Mouse (Mus musculus) ovary, postnatal 36 days (tissue): ENCODE results near the gene Nfe2l2.
"Not testable (repeated sequence)": the region's sequence is repeated elsewhere in the genome, so short reads cannot be mapped to it uniquely, and the experiment has no call there.

ENCODE experiments used
- DNase-seq: peaks from one replicate; pipeline ENCODE4 v3.0.0; 2022; ENCODE audit warnings: low spot score, mixed read lengths

Nfe2l2 gene

DNA sequence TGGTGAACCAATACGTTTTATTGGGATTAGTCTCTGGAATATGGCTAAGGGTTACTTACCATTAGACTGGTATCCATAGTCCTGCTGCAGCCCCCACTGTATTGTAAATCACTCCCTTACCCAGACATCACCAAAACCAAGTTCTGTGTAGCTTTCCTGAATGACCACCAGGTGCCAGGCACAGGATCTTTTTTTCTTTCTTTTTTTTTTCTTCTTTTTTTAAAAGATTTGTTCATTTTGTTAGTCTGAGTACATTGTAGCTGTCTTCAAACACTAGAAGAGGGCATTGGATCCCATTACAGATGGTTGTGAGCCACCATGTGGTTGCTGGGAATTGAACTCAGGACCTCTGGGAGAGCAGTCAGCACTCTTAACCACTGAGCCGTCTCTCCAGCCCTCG lies 8.6 kb upstream of the Nfe2l2 start:
- no peak for DNase-seq

DNA sequence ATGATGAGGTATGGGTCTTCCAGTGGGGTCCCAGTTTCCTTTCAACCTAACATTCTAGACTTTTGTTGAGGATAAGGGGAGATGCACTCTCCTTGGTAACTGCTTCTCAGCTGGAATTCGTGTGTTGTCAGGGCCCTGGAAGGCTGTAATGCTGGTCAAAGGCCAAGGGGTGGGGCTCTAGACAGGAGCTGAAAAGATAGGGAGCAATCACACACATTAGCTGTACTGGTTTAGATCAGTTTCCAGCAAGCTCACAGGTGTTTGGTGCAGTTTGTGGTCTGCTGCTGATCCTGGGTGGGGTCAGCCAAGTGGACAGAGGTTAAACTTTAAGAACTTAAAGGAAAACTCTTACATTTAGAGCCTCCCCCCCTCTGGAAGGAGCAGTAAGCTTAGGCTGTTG lies 3.0 kb upstream of the Nfe2l2 start:
- no peak for DNase-seq

DNA sequence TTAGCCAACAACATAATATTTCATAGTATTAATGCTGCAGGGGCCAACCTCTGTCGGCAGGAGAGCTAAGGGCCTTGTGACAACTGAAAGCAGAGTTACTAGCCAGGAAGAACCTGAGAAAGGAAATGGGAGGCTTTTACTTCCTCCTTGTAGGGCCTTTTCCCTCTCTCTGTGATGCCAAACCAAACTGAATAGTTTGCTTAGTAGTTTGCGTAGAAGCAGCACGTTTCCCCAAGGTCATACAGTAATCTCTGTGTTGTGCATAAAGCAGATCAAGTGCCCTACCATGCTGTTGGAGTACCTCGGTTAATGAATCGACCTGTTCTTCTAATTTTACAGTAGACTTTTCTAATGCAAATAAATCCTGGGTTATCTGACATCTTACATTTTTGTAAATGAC lies 2.0 kb upstream of the Nfe2l2 start:
- DNase-seq, result no peak

DNA sequence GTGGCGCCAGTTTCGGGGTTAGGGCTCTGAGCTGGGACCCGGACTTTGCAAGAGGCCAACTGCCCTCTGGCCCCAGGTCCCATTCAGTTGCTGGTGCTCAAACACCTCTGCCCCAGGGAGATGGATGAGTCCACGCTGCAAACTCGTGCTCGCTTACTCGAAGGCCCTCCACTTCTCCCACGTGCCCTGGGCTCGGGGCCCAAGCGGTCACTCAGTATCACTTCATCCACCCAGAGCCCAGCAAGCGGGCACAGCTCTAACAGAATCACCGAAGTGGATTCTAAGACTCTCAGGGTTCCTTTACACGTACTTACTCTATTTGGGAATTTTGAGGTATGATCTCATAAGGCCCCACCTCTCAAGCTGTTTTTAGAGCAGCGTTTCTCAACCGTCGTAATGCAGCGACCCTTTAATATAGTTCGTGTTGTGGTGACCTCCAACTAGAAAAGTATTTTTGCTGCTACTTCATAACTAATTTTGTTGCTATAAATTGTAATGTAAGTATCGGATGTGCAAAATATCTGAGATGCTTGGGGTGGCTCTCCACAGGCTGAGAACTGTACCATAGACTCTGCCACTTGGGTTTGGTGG lies 816 bp upstream of the Nfe2l2 start:
- no peak for DNase-seq

DNA sequence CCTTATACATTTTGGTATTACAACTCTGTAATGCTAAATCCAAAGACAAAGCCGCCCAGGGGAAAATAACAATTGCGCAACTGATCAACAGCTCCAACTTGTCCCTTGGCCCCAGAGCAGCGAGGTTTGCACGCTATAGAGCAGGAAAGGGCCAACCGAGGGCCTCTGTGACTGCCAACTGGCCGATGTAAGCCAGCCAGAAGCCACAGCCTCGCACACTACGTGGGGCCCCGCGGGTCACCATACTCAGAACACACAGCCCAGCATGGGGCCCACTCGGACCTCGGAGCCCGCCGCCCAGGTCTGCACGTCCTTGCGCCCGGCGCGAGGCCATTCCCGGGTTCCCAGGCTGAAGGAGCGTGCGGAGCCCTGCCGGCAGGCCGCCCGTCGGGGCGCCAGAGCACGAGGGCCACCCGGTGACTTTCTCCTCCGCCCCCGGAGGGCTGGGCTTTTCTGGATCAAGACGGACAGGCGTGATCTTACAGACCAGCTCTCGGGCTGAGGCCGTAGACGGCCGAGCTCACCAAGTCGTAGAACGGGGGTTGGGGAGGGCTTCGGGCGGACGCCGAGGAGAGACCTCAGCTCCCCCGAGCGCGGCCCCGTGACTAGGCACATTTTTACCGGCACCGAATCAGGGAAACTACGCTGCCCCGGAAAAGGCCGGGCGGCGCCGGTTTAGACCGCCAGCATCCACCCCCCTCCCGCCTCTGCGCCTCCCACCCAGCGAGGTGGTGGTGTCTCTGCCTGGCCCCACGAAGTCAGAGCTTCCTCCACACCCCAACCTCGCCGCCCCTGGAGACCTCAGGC lies 863 bp downstream of the Nfe2l2 start:
- DNase-seq, result peak; percentile 89

DNA sequence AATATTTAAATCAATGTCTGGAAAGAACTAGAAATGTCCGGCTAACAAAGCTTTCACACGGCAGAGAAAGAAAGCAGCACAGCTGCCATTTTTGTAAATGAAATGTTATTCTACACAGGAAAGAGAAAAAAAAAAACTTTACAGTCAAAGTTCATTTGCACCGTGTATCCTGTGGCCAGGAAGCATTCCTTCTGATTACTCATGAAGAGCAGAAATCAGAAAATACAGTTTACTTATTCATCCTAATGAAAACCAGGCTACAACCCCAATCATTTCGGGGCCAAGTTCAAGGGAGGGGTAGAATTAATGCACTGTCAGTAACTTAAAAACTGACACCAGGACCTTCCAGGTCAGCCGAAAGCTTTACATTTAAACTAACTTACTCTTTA lies 1.9 kb downstream of the Nfe2l2 start:
- no peak for DNase-seq

DNA sequence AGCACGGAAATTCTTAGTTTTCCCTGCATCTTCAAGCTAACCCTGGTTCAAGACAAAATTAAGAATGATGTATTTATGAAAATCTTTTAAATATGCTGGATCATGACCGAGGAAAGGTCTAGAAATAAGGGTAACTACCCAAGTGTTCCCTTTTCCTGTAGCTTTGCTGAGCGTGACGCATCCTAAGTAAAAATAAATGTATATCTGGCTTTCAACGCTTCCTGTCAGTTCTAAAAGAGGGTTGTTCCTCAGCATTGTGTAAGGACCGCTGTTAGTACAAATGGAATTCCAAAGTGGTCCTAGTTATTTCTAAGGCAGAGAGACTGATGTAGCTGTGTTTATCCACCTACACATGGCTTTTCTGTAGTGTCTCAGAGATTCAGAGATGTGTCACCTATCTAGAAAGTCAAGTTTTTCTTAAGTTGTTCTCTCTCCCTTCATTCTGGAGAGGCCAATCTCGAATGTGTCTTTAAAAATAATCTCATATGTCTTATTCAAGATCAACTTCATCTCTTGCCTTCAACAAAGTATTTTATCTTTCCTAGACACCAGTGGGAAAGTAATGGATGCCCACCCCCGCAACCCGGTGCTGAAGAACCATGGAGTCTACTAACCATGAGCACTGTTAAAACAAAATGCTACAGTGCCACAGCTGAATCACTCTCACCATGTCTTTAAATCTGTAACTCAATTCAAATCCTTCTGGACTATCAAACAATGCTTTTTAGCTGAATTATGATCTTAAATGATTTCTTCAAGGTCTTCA lies 2.4 kb downstream of the Nfe2l2 start:
- no peak for DNase-seq

DNA sequence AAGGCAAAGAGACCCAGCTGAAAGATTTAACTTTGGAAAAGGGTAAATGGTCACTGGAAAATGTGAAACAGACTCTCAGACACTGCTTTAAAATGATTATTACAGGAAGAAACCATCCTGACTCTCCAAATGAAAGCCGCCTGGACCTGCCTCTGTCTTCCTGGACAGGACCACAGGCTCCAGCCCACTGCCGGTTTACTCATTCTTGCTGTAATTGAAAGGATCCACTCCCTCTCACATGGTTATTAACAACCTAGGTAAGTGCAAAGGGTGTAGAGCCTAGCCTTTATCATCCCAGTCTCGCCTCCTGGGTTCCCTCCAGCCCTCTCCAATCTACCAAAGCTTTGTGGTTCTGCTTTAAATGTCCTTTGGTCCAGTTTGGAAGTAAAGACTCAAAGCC lies 3.2 kb downstream of the Nfe2l2 start:
- DNase-seq, result no peak

DNA sequence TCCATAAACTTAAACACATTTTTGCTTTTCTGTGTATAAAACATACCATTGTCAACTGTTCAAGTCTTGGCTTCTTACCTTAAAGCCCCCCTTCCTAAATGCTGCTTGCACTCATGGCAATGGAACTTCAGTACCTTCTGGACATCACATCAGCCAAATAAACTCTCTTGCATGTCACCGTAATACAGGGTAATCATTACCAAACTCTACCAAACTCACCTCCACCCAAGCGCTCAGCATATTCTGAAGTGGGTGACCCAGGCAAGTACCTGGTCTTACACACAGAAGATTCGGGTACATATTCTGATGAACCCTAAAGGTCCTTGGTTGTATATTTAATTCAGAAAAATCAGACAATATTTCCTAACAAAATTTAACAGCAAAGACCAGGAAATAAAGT lies 3.9 kb downstream of the Nfe2l2 start:
- no peak for DNase-seq

DNA sequence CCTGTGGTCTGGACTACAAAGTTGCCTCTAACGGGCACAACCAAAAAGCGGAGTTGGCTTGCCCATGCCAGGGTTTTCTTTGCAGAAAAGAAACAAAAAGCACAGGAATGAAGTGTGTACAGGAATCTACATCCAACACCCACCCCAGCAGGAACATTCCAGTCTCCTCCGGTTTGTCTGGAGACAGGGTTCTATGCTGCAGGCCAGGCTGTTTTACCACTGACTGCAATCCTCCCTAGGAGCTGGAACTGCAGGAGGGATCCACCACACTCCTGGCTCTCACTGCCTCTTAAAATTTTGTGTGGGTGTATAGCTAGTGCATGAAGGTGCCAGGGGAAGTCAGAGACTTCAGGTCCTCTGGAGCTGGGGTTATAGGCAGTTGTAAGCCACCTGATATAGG lies 5.6 kb downstream of the Nfe2l2 start:
- DNase-seq, result no peak

DNA sequence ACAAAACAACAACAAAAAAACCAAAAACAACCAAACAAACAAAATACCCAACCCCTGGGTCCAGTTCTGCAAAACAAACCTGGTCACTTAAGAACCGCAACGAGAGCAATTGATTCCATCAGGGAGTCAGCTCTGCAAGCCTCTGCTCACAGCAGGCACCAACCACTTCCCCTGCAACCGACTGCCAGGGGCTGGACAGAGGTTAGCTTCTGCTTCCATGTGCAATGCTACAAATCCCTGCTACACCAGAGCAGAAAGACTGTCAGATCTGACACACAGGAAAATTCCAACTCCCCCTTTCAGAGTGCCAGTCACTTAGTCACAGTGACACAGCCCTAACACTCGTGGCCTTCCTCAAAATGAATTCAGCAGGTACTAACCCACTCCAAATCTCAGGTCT lies 6.4 kb downstream of the Nfe2l2 start:
- DNase-seq, result no peak

DNA sequence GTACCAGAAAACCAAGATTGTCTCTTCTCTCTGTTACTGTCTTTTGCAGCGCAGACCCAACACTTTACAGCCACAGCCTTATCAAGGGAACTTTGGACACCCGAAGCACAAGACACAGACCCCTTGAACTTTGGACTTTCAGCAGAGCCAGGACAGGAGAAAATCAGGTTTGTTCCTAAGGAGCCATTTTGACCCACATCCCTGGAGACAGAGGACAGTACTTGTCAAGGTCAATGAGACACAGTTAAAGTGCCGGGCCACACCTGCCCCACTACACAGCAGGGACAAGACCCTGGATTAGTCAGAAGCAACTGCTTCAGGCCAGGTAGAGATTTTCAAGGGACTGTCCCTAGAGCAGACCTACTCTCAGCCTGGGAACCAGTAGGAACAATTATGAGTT lies 7.2 kb downstream of the Nfe2l2 start:
- no peak for DNase-seq

DNA sequence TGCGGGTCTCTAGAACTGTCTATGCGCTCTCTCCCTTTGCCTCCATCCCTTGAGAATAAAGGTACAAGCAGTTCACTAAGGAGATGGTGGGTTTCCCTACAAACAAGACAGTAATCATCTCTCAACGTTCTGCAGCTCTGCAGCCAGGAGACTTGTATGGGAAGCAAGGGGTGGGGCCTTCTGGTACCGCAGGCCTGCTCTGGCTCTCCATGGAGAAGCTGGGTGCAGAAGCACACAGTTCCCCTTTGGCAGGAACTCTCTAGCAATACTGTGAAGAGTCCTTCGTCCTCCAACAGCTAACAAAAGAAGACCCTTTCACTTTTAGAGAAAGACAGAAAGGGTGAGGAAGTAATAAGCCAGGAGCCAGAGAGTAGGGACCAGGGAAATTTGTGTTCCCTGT lies 8.1 kb downstream of the Nfe2l2 start:
- DNase-seq, result no peak

DNA sequence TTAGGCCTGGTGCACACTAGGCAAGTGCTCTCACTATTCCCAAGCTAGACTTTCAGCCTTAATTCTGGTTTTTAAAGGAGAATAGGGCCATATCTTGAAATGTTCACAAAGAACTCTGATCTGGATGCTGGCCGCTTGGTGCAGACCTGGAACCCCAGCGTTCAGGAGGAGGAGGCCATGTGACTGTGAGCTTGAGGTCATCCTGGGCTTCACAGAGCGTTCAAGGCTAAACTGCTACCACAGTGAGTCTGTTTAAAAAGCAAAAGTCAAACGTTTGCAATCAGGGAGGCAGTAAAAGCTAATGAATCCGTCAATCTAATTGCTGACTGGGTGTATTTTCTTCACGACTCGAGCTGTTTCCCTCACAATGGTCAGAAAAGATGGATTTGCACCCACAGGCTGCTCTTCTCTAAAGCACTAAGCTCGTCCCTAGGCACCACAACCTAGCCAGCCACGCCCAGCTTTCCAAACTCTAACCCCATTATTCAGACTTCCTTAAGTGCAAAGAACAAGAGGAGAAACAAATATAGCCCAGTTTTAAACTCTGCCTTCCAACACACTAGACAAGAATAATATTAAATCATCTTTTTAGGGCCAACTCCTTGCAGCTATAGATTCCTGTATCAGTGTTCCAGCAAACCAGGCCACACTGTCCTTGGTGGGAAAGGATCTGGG lies 8.6 kb downstream of the Nfe2l2 start:
- no peak for DNase-seq

DNA sequence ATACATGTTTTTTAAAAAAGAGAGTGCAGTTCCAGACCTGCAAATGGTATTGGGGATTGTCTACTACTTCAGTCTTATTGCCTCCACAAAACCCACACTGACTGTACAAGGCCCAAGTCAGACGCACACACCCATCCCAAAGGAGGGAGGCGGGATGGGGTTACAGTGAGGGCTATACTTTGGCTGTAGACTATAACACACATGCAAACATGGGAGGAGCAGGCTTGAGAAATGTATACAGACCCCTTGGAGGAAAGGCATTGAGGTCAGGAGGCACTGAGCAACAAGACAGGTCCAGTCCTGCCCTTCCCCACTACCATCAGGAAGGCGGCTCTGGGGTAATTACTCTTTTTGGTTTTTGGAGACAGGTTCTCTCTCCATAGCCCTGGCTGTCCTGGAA lies 9.5 kb downstream of the Nfe2l2 start:
- DNase-seq, result not testable (repeated sequence)

DNA sequence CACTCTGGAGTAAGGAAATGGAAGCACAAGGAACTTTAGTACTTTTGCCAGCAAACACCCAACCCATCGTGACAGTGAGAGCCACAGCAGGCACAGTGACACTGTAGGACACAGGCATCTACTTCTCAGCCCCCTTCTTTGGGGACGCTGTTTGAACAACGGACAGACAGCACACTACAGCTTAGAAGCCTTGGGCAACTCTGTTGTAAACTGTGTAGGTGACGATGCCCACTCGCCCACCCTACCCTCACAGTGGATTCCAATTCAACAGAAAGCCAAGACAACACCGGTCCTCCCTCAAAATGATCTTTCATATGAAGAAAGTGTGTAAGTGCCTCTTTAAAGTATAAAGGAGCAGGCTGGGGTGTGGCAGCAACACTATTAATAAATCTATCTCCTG lies 12.1 kb downstream of the Nfe2l2 start:
- DNase-seq, result no peak

DNA sequence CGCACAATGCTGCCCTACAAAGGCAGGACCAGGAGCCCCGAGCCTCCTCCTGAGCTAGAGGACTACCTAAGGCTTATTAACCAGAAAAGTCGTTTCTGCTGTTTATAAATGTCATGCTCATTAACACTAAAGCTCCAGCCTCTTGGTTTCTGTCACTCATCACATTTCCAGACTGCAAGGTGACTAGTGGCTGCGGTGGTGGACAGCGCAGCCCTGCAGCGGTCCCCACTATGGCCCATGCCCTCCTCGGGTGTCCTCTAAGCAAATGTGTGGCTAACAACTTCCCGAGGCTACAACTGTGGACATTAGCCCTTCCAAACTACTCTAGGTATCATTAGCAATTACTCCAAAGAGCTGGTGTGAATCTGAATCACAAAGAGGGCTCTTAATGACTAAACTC lies 13.1 kb downstream of the Nfe2l2 start:
- no peak for DNase-seq

DNA sequence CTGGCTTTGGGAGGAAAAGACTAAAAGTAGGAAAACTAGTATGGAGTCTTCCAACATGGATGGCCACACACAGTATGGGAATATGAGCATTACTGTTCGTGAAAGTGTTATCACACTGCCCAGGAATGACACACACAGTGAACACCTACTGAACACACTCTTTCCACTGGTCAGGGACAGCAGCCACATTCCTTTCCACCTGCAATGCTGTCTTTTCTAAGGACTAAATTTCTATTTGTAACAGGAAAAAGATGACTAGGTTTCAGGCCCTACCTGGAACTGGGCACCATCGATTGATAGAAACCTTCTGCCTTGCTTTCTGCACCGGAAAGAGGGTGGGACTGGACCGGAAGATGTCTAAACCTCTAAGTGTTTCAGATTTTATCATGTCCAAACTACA lies 13.8 kb downstream of the Nfe2l2 start:
- DNase-seq, result no peak

DNA sequence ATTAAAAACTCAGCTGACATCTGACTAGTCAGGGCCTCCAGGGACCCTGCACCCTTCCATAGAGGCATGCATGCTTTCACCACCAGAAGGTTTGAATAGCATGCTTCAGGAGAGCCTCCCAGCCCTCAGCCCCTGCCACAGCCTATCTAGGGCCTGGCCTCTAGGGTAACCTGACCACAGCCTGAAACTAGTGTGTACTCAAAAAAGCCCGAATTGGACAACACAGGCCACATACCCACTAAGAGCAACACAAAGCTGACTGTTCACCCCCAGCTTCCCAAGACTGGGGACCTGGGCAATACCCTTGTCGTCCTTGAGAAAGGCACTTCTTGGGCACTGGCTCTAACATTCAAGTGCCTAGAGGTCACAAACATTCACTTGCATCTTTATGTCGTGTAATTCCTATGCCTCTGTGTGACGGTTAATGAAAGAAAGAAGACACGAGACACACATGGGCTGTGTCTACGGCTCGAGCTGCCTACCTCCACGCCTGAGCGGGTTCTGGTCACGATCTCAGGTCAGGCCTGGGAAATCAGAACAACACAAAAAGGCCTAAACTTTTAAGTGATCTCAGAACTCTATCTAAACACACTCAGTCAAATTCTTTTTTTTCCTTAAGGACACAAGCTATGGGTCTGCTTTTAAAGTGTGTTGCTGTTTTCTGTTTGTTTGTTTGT lies 14.8 kb downstream of the Nfe2l2 start:
- DNase-seq, result no peak

DNA sequence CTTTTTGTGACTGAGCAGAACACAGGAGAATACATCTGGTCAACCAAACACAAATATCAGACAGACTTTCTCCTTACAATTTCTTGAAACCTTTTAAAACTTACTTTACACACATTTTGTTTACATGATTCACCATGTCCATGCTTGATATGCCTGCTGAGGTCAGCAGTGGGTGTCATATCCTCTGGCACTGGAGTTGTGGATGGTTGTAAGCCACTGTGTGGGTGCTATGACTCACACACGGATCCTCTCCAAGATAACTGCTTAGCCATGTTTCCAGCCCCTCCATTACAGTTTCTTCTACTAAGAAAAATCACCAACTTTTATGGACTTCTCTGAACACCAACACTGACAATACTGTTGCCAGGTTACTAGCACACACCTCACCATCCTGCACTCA lies 15.5 kb downstream of the Nfe2l2 start:
- no peak for DNase-seq

DNA sequence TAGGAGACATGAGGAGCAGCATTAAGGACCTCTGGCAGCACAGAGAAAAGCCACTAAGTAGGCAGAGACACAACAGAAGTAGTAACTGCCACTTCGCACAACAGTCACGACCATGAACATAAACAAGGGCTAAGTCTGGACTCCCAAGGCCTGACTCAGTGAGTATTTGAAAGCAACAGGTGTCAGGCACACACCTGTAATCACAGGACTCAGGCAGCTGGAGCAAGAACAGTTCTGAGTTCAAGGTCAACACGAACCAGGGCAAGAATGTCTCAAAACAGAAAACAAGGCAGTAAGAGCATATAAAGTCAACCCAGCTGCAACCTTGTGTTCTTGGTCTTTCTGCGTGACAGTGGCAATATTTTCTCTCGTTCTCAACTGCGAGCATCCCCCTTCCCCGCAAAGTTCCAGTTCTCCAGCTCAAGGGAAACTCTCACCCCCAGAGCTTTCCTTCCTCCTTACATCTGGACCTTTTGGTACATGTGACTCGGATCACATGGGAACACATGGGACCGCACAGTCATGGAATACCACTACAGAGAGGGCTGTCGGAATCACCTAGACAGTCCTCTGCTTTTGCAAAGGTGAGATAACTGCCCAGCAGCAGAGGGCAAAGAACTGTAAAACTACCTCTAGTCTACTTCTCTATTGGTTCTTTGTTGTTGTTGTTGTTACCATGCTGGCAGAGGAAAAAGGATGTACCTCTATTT lies 17.2 kb downstream of the Nfe2l2 start:
- no peak for DNase-seq

DNA sequence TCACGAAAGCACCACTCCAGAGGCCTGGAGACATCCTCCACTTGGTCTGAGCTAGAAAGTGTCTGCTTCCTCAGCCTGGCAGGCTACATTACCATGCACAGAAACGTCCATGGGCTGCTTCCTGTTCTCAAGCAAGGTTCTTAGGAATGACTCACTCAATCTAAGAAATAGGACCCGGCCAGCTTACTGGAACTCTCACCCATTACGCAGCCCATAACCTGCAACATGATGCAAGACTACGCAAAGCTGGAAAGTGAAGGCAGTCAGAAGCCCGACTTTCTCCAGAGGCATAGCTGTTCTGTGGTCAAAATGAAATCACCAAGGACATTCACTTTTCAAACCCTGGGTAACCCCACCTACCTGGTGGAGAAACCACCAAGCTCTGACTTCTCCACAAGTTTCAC lies 19.0 kb downstream of the Nfe2l2 start:
- no peak for DNase-seq
